Mouse (Mus musculus) layer of hippocampus, postnatal 10 days (tissue): ENCODE data around the gene Mrpl24. TPM values are rescaled to one million over a fixed set of nuclear protein-coding genes. Genes with fewer than 3 reads are reported as not detected.
A peak's percentile ranks its signal among the peaks of the same experiment; 100 is the strongest.
"Not testable (repeated sequence)": the region's sequence is repeated elsewhere in the genome, so short reads cannot be mapped to it uniquely, and the experiment has no call there.

ENCODE experiments used
- DNase-seq, 2 experiments: peaks; one replicate each; pipeline ENCODE4 v3.0.0; 2021; ENCODE audit warnings: low spot score in 2 of 2
- long read RNA-seq: library from polyadenylated mRNA; stranded (forward); transcript quantifications from one replicate; pipeline ENCODE4 v2.0.0, GENCODE M21; 2023
- total RNA-seq, 2 experiments: library from RNA; stranded (reverse); gene quantifications; 2 replicates each; pipeline ENCODE4 v1.2.3; 2021

Mrpl24 gene
- total RNA-seq: 10 to 100 TPM; 49.4 to 55.6 TPM
- long read RNA-seq, transcript Mrpl24-202 (6 exons, 1,339 nt): major isoform, 34 of 105 reads
- long read RNA-seq, transcript Mrpl24-201 (6 exons, 1,226 nt): minor isoform, 5 of 105 reads
- long read RNA-seq, partial matches to known transcripts: 1 of 105 reads
- long read RNA-seq, other reads (novel, unspliced or antisense): 63 of 105 reads

GRCm38 (mm10) chr3:87919336-87920108 lies at the start of gene Mrpl24:
Gene Mrpl24, plus strand, starts transcription at chr3:87919506.
- peak; percentile 72 to 77 for DNase-seq

GRCm38 (mm10) chr3:87877730-87878129 lies 41.6 kb upstream of the Mrpl24 start:
- DNase-seq: no peak

DNA sequence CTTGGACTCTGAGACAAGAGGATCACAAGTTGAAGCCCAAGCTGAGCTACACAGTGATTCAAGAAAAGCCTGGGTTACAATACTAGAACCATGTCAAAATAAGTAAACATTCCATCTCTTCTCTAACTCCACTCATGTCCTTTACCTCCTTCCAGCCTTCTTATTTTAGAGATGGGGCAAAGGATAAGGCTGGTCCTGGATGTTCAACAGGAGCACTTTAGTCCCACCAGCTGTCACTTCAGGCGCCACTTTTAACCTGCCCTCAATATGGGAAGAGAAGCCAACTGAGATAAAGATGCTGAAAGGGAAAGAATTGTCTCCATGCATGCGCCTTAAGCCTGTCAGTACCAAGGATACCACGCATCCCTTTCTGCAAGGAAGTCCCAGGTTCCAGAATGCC lies 35.0 kb upstream of the Mrpl24 start:
- DNase-seq: no peak

DNA sequence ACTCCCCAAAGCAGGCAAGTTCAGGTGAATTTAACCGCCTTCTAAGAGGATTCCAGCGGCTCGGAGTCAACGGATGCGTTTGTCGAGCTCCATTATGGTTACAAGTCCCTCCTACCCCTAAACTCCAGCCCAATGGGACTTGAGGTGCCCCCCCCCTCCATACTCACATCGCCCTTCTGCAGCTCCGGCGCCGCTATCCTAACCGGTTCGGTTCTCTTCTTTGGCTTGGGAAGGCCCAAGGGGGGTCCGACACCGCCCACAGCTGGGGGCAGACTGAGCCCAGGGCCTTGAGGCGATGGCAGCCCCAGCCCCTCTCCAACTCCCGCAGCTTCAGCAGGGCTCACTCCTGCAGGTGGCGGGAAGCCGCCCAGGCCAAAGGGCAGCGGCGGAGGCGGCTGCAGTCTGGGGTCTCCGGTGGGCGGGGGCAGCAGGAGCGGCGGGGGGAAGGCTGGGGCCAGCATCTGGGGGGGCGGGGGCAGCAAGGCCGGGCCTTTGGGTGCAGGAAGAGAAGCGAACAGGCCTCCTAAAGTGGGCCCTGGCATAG lies 34.5 kb upstream of the Mrpl24 start:
- peak; percentile 53 to 60 for DNase-seq

DNA sequence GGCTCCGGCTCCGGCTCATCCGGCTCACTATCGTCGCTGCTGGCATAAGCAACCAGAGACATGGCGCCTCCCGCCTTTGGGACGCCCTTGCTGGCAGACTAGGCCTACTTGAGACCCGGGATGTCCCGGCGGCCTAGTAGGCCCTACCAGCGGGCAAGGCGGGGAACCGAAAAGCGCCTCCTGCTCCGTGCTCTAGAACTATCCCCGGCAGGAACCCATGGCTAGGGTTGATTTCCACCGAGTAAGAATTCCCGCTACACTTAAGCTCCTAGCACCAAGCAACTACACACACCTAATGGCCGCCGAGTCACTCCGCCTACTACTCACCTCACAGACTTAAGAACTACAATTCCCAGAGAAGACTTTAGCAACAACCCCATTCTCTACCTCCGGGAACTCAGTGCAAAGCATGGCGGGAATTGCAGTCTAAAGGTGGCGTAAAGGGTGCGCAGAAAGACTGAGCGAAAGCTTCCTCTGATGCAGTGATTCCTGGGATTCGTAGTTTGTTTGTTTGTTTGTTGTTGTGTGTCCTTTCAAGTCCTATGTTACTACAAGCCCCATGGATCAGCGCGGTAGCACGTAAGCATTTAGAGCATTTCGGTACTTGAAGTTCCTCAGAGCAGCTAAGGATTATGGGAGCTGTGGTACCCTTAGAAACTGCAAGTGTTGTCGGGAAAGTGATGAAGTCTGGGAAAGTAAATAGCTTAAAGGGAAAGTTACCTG lies 33.9 kb upstream of the Mrpl24 start, which contains the start of gene Prcc:
Gene Prcc (minus strand): TSS at position 328 of the 723 bp plus-strand sequence.
- peak; percentile 84 to 87 for DNase-seq

GRCm38 (mm10) chr3:87886004-87886365 lies 33.3 kb upstream of the Mrpl24 start:
- peak; percentile 40 to 65 for DNase-seq

DNA sequence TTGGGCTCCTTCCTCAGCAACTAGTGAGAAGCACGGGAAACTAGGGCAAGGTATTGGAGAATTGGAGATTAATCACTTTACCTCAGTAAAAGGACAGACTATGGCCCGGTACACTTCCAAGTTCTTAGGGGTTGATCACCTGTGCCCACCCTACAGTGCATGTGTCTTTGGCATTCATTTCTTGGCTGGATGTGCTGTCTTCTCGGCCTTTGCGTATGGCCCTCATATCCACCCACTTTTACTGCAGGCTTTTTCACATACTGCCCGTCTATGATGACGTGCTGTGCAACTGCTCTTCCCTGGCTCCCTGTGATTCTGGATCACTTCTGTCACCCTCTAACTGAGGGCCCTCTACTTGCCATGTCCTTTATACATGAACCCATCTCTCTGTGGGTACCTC lies 32.9 kb upstream of the Mrpl24 start:
- peak in 1 of 2 experiments; percentile 21 for DNase-seq

GRCm38 (mm10) chr3:87887400-87887799 lies 31.9 kb upstream of the Mrpl24 start:
- not testable (repeated sequence) for DNase-seq

DNA sequence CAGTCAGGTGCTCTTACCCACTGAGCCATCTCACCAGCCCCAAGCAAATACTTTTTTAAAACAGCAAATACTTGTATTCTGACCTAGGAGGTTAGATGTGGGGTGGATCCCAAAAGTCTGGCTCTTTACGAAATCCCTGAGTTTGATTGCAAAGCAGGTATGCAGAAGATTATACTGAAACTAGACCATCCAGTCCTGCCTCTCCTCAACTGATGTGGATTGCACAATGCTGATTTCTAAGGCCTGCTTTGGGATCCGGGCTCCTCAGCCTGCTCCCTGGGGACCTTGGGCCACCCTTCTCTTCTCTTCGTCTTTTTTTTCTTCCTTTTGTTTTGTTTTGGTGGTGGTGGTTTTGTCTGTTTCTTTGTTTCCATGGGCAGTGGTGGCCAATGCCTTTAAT lies 27.8 kb upstream of the Mrpl24 start:
- DNase-seq: no peak

DNA sequence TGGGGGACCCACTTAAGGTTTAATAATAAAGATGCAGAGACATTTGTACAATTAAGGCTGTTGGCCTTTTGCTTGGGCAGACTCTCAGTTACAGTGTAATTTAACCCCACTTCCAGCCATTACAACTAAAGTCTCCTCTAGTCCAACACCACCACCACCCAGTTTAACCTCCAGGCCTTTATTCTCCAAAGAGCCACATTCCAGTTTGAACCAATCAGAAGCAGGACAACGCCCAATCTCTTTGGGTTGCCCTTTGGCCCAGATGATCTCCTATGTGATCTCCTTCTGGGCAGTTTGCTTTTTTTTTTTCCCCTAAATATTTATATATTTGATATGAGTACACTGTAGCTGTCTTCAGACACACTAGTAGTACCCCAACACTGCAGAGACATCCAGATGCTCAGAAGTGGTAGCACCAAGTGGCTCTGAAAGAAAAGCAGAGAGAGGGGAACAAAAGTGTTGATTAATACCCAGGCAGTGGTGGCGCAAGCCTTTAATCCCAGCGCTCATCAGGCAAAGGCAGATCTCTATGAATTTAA lies 25.9 kb upstream of the Mrpl24 start:
- DNase-seq: no peak

DNA sequence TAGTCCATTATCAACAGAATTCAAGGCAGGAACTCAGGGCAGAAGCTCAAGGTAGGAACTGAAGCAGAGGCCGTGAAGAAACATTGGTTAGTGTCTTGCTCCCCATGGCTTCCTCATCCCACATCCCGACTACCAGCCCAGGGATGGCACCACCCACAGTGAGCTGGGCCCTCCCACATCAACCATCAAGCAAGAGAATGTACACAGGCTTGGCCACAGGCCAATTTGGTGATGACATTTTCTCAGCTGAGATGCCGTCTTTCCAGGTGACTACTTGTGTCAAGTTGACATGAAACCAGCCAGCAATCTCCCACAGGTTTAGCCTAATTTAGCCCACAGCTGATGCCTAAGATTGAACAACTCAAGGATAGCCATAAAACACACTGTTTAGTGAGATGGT lies 20.0 kb upstream of the Mrpl24 start:
- DNase-seq: no peak

DNA sequence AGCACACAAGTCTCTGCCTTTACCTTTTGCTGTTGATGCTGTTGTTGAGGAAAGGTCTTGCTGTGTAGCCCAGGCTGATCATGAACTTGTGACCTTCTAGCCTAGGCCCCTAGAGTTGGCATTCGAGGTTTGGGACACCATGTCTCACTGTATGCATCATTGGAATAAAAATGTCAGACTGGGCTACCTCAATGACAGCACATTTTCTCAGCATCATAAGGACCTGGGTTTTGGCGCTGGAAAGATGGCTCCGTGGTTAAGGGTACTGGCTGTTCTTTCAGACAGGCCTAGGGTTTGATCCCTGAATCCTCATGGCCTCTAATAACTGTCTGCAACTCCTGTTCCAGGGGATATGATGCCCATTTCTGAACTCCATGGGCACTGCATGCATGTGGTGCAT lies 19.5 kb upstream of the Mrpl24 start:
- no peak for DNase-seq

DNA sequence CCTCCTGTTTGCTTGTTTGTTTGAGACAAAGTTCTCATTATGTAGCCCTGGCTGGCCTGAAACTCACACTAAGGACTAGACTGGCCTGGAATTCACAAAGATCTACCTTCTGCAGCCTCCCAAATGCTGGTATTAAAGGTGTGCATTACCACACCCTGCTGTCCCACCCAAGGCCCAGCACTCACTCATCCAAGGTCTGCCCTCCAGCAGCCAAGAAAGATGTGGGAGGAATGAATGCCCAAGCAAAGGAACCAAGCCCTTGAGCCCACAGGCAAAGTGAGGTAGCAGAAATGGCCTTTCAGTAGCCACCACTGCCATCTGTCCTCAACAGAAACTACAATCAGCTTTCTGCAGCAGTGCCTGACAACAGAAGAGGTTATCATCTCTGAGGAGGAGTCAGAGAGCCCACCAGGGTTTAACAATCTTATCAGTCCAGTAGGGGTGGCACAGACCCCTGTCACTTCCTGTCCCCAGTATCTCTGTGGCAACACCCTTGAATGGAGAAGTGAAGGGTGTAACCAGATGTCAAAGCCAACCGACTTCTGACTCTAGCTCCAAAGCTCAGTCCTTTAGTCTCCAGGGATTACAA lies 18.2 kb upstream of the Mrpl24 start:
- no peak for DNase-seq

- not testable (repeated sequence) for DNase-seq
These were observed 17.3 kb upstream of the Mrpl24 start for GRCm38 (mm10) chr3:87901959-87902358.

DNA sequence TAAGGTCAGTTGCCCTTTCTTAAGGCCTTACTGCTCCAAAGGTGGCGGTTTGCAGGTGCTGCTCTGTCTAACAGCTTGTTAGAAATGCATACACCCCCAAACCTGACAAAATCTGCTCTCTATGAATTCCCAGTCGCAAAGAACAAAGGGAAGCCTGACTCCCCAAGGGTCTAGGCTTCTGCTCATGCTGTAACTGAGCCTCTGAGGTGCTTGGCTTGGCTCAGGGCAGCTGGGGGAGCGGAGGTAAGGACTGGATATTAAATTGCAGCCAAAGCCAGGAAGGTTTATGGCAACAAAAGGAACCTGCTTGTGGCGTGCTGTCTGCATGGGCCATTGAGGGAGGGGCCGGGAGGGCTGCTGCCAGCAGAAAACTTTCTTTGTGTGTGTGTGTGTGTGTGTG lies 15.5 kb upstream of the Mrpl24 start:
- no peak for DNase-seq

DNA sequence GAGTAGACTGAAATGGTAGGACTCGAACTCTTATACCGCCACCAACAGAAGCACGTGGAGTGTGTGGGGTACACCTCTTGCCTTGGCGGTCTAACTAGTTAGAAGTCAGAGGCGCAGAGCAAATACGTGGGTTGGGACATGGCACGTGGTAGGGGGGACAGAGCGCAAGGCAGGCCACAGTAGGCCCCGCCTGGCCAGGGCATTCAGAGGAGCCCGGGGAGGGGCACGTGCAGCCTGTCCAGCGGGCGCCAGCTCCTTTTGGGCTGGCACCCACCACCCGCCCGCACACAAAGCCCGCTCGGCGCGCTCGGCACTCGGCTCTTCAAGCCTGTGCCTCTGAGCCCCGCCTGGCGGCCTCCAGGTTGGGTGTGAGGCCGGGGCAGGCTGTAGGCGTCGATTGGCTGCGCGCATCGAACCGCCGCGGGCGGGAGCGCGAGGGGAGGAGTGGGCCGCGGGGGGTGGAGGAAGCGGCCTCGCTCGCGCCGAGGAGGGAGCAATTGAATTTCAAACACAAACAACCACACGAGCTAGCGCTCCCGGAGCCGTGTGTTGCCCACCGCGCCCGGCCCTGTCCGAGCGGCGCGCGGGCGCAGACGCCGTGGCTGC lies 13.3 kb upstream of the Mrpl24 start, which contains the start of gene Hdgf:
Gene Hdgf (plus strand): TSS at position 442 of the 606 bp plus-strand sequence.
- peak; percentile 90 to 94 for DNase-seq

DNA sequence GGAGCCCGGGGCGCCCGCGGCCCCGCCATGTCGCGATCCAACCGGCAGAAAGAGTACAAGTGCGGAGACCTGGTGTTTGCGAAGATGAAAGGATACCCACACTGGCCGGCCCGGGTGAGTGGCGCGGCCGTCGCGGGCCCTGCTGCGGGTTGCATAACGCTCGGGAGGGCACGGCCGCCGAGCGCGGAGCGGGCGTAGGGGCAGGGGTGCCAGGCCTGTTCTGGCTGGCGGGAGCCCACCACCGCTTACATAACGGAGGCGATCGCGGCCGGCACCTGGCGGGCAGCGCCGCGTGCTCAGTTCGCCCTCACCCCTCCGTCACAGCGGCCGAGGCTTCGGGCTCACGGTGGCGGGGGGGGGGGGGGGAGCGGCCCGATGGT lies 12.7 kb upstream of the Mrpl24 start:
- DNase-seq: peak; percentile 63 to 73

DNA sequence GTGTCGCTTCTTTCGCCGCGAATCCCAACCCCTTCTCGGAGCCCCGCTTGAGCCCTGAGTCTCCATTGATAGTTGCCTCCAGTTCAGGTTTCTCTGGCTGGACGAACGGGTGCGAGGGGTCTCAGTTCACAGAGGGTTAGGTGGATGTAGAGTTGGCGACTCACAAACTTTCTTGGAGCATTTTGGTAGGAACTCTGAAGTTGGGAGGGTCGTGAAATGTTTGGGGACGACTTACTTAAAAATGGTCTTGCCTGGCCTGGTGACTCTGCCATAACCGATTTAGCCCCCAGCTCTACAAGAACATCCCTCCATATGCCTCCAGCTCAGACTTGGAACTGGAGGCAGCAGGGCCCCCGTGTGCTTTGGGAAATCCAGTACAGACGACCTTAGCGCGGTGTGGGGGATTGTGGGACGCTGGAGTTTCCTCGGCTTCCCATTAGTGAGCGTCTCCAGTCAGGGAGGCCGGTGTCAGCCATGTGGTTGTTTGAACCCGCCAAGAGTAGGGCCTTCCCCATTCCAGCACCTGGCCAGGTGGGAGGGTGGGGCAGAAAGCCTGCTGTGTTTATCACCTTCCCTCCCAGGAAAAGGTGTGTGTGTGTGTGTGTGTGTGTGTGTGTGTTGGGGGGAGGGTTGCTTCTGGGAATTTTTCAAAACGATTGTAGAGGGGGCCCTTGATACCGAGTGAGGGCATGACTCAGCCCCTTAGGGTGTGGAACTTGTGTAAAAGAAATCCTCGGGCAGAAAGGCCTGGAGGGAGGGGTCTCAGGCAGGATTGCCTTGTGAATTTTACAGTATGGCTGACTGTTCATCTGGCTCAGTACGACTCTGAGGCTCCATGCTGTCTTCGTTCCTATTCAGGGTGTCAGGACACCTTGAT lies 12.1 kb upstream of the Mrpl24 start:
- peak in 1 of 2 experiments; percentile 46 for DNase-seq

GRCm38 (mm10) chr3:87907906-87908305 lies 11.4 kb upstream of the Mrpl24 start:
- DNase-seq: peak in 1 of 2 experiments; percentile 11

GRCm38 (mm10) chr3:87909381-87909780 lies 9.9 kb upstream of the Mrpl24 start:
- DNase-seq: peak in 1 of 2 experiments; percentile 9
